Mouse (Mus musculus) spleen, adult 2 months (tissue): ENCODE data around the gene Irs2.

Source experiments
- CTCF ChIP-seq: fragments of 200-500 bp; IDR thresholded peaks from 2 replicates; pipeline ENCODE4 v1.5.1; 2011; ENCODE audit warnings: mild to moderate bottlenecking, inconsistent platforms; ENCODE audit not compliant: insufficient read depth, insufficient read length, insufficient replicate concordance; ENCODE audit errors: extremely low read depth
- POLR2A ChIP-seq: fragments of 200-500 bp; IDR thresholded peaks from 2 replicates; pipeline ENCODE4 v1.6.1; 2011; ENCODE audit warnings: low read depth, low read length, inconsistent platforms

DNA sequence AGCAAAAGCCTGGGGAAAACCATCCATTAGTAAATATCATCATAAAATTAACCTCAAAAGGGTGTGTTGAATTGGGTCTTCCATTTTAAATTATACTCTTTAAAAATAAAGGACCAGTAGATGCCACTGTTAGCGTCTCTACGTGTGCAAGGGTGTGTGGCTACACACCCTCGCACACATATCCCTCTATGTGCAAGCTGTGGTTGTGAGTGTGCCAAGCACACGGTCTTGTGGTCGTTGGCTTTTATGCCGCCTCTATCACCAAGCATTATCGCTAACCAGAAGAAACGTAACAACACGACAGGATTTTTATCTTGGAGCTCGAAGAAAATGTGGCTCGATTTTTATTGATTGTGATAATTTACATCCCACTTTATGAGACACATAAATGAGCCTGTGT lies 2.1 kb upstream of the Irs2 start:
- TF ChIP-seq CTCF (no peak), POLR2A (no peak)
